Mouse (Mus musculus) olfactory bulb, adult 2 months (tissue): ENCODE data around the gene Ppfibp2.

ENCODE experiments used
- CTCF ChIP-seq: fragments of 200-500 bp; IDR thresholded peaks from 2 replicates; pipeline ENCODE4 v1.5.1; 2012; ENCODE audit warnings: low read depth, mild to moderate bottlenecking, low read length, moderate library complexity; ENCODE audit not compliant: insufficient read depth
- POLR2A ChIP-seq: fragments of 200-500 bp; IDR thresholded peaks from 2 replicates; pipeline ENCODE4 v1.6.1; 2012; ENCODE audit warnings: mild to moderate bottlenecking, low read depth, low read length, moderate library complexity; ENCODE audit not compliant: insufficient read depth

DNA sequence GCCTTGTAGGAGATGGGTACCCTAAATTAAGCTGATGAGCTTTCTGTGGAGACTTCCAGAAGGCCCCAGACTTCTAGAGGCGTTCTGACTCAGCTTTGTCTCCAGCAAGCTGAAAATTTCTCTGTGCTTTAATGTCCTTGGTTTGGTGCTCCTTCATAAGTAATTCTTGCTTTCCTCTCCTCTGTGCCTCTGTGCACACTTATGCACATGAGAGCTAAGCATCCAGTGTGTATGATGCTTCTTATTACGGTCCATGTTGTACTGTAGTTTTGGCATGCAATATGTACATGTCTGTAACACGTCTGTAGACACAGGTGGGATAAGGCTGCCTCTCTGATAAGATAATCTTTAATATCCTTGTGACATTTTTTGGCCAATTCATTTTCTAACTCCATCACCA, 2.9 kb downstream of the Ppfibp2 start:
- no peak for TF ChIP-seq CTCF
- no peak for TF ChIP-seq POLR2A
